Mouse (Mus musculus) small intestine, adult 2 months (tissue): ENCODE results near the gene B130006D01Rik. TPM values are rescaled to one million over a fixed set of nuclear protein-coding genes. Genes with fewer than 3 reads are reported as not detected.
A peak's percentile ranks its signal among the peaks of the same experiment; 100 is the strongest.

Experiments
- H3K27ac ChIP-seq: fragments of 200-500 bp; 2 replicates; pipeline ENCODE4 v1.5.1; 2012; ENCODE audit warnings: low read depth, low read length, control low read depth, inconsistent platforms; ENCODE audit not compliant: insufficient read depth
- H3K27me3 ChIP-seq: fragments of 200-500 bp; 2 replicates; pipeline ENCODE4 v1.6.1; 2012; ENCODE audit warnings: mild to moderate bottlenecking, moderate library complexity, low read length, inconsistent platforms; ENCODE audit not compliant: control insufficient read depth, insufficient read depth
- H3K36me3 ChIP-seq: fragments of 200-500 bp; 2 replicates; pipeline ENCODE4 v1.6.1; 2012; ENCODE audit warnings: mild to moderate bottlenecking, low read length, control low read depth, inconsistent platforms; ENCODE audit not compliant: control insufficient read depth, insufficient read depth
- H3K4me1 ChIP-seq: fragments of 200-500 bp; 2 replicates; pipeline ENCODE4 v1.6.1; 2012; ENCODE audit warnings: low read length, inconsistent platforms, mixed read lengths; ENCODE audit not compliant: control insufficient read depth, insufficient read depth, insufficient read length
- H3K4me3 ChIP-seq: fragments of 200-500 bp; 2 replicates; pipeline ENCODE4 v1.5.1; 2012; ENCODE audit warnings: low read depth, mild to moderate bottlenecking, control low read depth, inconsistent platforms, low read length, moderate library complexity
- CTCF ChIP-seq: fragments of 200-500 bp; IDR thresholded peaks from 2 replicates; pipeline ENCODE4 v1.5.1; 2012; ENCODE audit warnings: low read depth, mild to moderate bottlenecking, control low read depth, inconsistent platforms, low read length, moderate library complexity, mixed read lengths; ENCODE audit not compliant: insufficient replicate concordance, insufficient read length; ENCODE audit errors: extremely low read depth
- POLR2A ChIP-seq: fragments of 200-500 bp; IDR thresholded peaks from 2 replicates; pipeline ENCODE4 v1.6.1; 2012; ENCODE audit warnings: low read depth, mild to moderate bottlenecking, control low read depth, inconsistent platforms, low read length, moderate library complexity
- WGBS: fragments of 180-500 bp; shearing (Covaris S2); methylation state at CpG from one replicate; pipeline ENCODE4 v1.1.7; 2018; 5-methylcytosine and 5-hydroxymethylcytosine counted together
- polyA plus RNA-seq: library from polyadenylated mRNA; depleted of rRNA; stranded (reverse); fragments of >200 nt; gene quantifications from 2 replicates; pipeline ENCODE4 v1.2.3, GENCODE M21; 2012; rRNA removed

Gene B130006D01Rik
- polyA plus RNA-seq = 0.05 TPM in 1 of 2 replicates, not detected in the other

DNA sequence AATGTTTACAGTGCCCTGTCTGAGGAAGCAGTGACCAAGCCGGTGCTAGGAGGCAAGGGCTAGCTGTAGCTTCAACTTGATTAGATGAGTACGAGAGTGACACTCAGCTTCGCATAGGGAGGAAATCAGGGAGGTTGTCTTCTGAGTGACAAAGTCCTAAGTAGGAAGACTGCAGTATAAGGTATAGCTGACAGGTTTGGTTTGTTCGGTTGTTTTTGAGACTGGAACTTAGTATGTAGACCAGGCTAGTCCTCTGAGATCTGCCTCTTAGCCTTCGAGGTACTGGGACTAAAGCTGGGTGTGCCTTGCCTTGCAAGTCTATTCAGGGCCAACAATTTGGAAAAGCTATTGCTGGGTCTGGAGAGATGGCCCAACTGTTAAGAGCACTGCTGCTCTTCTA lies at the start of gene B130006D01Rik:
B130006D01Rik (plus strand) TSS at position 301 of the 400 bp plus-strand sequence.
- no peaks in the 10 kb centered on the region; the same call in 1 of the 2 replicates for H3K4me1 ChIP-seq
- no peaks in the 10 kb centered on the region for H3K27me3 ChIP-seq
- TF ChIP-seq CTCF (no peak), POLR2A (no peak)
- no peak within 1 kb of the TSS for H3K27ac ChIP-seq
- WGBS = 88% methylated on average over 5 of the region's 5 CpGs
- H3K4me3 ChIP-seq = no peak within 1 kb of the TSS
- 0 out of 2 replicates have a peak, but pooled peaks cover 2% of the 10 kb centered on the region for H3K36me3 ChIP-seq

- H3K36me3 ChIP-seq = peaks cover 65% of the 10 kb centered on the region
- 91% methylated on average over 14 of the region's 14 CpGs for WGBS
- no peak overlapping the region for H3K4me3 ChIP-seq
- H3K4me1 ChIP-seq = 0 out of 2 replicates have a peak, but pooled peaks cover 3% of the 10 kb centered on the region
- TF ChIP-seq POLR2A (no peak), CTCF (no peak)
- H3K27ac ChIP-seq = no peak overlapping the region
- no peaks in the 10 kb centered on the region for H3K27me3 ChIP-seq
These were observed 47.9 kb upstream of the B130006D01Rik start for GRCm38 (mm10) chr11:95675498-95675897.

DNA sequence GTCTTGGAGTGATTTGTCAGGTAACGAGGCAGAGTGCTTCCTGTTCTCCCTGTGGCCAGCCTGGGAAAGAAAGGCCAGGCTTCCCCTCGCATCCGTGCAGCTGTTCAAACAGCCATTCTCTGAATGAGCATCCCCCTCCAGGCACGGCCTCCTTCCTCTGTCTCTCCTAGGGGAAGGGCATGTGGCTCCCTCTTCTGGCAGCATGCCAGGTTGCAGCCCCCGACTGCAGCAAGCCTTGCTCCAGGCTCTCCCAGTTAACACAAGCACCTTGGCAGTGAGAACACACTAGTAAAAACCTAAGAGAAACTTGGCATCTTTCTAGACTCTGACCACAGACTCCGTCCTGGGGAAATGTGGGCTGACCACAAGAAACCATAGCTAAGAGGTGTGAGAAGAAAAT lies 47.1 kb upstream of the B130006D01Rik start:
- WGBS = 56% methylated on average over 6 of the region's 6 CpGs

DNA sequence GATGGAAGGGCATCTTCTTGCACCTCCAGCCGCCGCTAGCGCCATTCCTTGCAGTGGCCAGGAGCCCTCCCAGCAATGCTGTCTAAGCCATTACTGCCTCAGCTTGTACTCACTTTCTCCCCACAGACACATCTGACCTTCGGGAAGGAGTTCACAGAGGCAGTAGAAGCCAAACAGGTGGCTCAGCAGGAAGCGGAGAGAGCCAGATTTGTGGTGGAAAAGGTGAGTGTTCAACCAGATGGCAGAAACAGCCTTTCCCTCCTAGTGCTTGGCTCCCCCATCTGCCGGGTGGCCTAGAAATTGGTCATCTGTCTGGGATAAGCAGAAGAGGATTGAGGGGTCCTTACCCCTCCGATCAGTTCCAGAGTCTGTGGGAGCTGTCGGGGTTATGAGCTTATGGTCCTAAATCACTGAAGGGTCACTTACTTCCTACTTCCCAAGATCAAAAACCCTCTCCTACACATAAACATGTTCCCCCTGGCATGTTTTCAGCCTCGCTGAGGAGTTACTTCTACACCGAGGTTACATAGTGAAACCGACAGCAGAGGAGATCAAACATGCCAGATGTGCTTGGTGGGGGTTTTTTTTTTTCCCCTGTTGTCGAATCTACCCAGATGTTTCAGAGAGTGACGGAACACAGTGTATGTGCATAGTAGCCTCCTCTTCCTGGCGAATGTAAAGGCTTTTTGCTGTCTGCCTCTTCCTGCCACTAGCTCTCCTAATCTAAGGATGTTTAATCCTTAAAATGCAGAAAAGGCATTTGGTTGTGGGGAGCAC lies 45.3 kb upstream of the B130006D01Rik start:
- TF ChIP-seq CTCF (no peak), POLR2A (no peak)
- no peak overlapping the region for H3K4me3 ChIP-seq
- 89% methylated on average over 14 of the region's 14 CpGs for WGBS
- no peak overlapping the region for H3K27ac ChIP-seq
- H3K36me3 ChIP-seq = peaks cover 56% of the 10 kb centered on the region
- no peaks in the 10 kb centered on the region for H3K27me3 ChIP-seq
- H3K4me1 ChIP-seq = peaks cover 5% of the 10 kb centered on the region; the same call in 1 of the 2 replicates

More for the DNA sequence above, 47.1 kb upstream of the B130006D01Rik start:
- Histone ChIP-seq H3K4me1 (0 out of 2 replicates have a peak, but pooled peaks cover 3% of the 10 kb centered on the region), H3K4me3 (no peak overlapping the region), H3K27ac (no peak overlapping the region), H3K36me3 (peaks cover 66% of the 10 kb centered on the region), H3K27me3 (no peaks in the 10 kb centered on the region)
- TF ChIP-seq CTCF = no peak
- TF ChIP-seq POLR2A = no peak

DNA sequence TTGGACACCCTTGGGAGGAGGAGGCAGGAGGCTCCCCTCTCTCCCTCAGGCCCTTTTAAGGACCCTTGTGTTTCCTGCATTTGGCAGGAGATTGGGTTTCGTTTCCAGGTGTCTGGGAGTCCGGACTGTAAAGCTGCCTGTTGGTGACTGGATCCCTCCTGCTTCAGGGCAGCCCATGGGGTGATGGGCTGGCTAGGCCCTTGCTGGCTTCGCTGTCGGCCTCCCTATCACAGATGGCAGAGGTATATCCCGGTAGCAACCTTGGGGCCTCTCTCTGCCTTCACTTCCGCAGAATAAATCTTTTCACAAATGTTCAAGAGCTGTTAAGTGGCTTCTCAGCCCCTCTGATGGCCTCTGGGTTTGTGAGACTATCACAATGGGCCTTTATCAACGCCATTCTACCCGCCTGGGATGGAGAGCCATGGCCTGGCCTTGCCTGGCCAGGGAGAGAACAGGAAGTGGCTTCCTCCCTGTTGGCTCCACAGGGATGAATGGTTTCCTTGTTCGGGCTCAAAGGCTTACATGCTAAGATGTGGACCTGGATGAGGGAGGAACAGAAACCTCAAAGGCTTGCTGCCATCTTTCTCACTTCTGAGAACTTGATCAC lies 41.3 kb upstream of the B130006D01Rik start:
- peaks cover 30% of the 10 kb centered on the region for H3K36me3 ChIP-seq
- TF ChIP-seq CTCF = no peak
- no peak for TF ChIP-seq POLR2A
- WGBS = 76% methylated on average over 9 of the region's 9 CpGs
- no peak overlapping the region for H3K27ac ChIP-seq
- H3K4me3 ChIP-seq = no peak overlapping the region
- peaks cover 6% of the 10 kb centered on the region; the same call in 1 of the 2 replicates for H3K4me1 ChIP-seq
- H3K27me3 ChIP-seq = no peaks in the 10 kb centered on the region

DNA sequence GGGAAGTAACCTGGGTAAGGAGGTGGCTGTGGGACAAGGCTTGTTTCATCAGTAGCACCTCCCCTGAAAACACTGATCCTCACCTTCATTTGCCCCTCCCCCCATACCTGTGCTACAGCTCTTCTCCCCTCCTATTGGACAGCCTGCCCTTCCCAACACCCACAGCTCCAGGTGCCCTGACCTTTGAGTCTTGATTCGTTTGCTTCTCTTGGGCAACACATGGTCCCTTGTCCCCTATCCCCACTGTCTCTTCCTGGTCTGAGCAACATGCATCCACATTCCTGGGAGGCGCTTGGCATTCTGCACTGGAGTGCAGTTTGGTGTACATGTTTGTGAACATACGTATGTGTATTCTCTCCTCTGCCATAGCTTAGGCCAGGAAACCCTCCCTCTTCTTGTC lies 40.4 kb upstream of the B130006D01Rik start:
- WGBS = 57% methylated on average over 3 of the region's 3 CpGs
- TF ChIP-seq POLR2A (no peak), CTCF (no peak)
- H3K27me3 ChIP-seq = no peaks in the 10 kb centered on the region

DNA sequence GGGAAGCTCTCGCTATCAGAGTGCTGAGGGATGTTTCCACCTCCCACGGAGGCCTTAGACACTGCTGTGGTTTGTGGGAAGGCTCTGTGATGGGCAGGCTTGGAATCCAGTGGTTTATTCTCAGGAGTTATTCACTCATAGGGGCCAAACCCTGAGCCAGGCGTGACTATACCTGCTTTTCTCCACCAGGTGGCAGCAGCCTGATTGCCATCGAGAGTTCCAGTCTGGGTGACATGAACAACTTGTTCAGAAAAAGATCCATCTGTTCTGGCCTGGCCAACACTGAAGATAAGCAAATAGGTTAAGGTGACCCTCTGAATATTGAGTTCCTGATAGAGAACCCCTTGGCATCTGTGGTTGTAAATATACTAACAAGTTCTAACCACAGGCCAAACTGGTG lies 37.4 kb upstream of the B130006D01Rik start:
- WGBS = 3% methylated on average over 4 of the region's 4 CpGs
- peaks cover 18% of the 10 kb centered on the region for H3K4me1 ChIP-seq
- no peak overlapping the region for H3K27ac ChIP-seq
- H3K36me3 ChIP-seq = peaks cover 5% of the 10 kb centered on the region
- no peak overlapping the region for H3K4me3 ChIP-seq
- TF ChIP-seq CTCF = peak; percentile 81; the same call in 1 of the 2 replicates
- TF ChIP-seq POLR2A = no peak
- no peaks in the 10 kb centered on the region for H3K27me3 ChIP-seq

More for the DNA sequence above, 40.4 kb upstream of the B130006D01Rik start:
- Histone ChIP-seq H3K4me1 (peaks cover 7% of the 10 kb centered on the region; the same call in 1 of the 2 replicates), H3K27ac (no peak overlapping the region), H3K36me3 (peaks cover 21% of the 10 kb centered on the region), H3K4me3 (no peak overlapping the region)
